Mouse (Mus musculus) limb, embryonic 15.5 days (tissue): ENCODE results near the gene Ctu1. TPM values are rescaled to one million over a fixed set of nuclear protein-coding genes. Genes with fewer than 3 reads are reported as not detected.
A peak's percentile ranks its signal among the peaks of the same experiment; 100 is the strongest.
"Not testable (repeated sequence)": the region's sequence is repeated elsewhere in the genome, so short reads cannot be mapped to it uniquely, and the experiment has no call there.

ENCODE experiments used
- ATAC-seq: fragments of 200-750 bp; cut with Nextera tagmentation; 2 replicates; pipeline ENCODE4 v1.8.0; 2017; ENCODE audit warnings: low read depth, moderate TSS enrichment; ENCODE audit not compliant: insufficient number of reproducible peaks, low FRiP score, low TSS enrichment
- H3K27ac ChIP-seq: fragments of 300-500 bp; sonication (generic); 2 replicates; pipeline ENCODE4 v1.5.1; 2015; ENCODE audit warnings: moderate library complexity, mild to moderate bottlenecking, inconsistent platforms
- H3K27me3 ChIP-seq: fragments of 300-500 bp; sonication (generic); 2 replicates; pipeline ENCODE4 v1.6.1; 2015; ENCODE audit warnings: inconsistent platforms
- H3K36me3 ChIP-seq: fragments of 300-500 bp; sonication (generic); 2 replicates; pipeline ENCODE4 v1.6.1; 2015; ENCODE audit warnings: inconsistent platforms
- H3K4me1 ChIP-seq: fragments of 300-500 bp; sonication (generic); 2 replicates; pipeline ENCODE4 v1.6.1; 2015; ENCODE audit warnings: inconsistent platforms
- H3K4me2 ChIP-seq: fragments of 300-500 bp; sonication (generic); 2 replicates; pipeline ENCODE4 v1.6.1; 2015; ENCODE audit warnings: mild to moderate bottlenecking, inconsistent platforms
- H3K4me3 ChIP-seq: fragments of 300-500 bp; sonication (generic); 2 replicates; pipeline ENCODE4 v1.5.1; 2015; ENCODE audit warnings: mild to moderate bottlenecking, inconsistent platforms
- H3K9ac ChIP-seq: fragments of 300-500 bp; sonication (generic); 2 replicates; pipeline ENCODE4 v1.6.1; 2015; ENCODE audit warnings: inconsistent platforms
- H3K9me3 ChIP-seq: fragments of 300-500 bp; sonication (generic); 2 replicates; pipeline ENCODE4 v1.6.1; 2016; ENCODE audit warnings: inconsistent platforms
- WGBS: fragments of 180-500 bp; shearing (Covaris S2); methylation state at CpG from one replicate; pipeline ENCODE4 v1.1.7; 2015; 5-methylcytosine and 5-hydroxymethylcytosine counted together
- polyA plus RNA-seq: library from polyadenylated mRNA; unstranded; fragments of >200 nt; fragmentation: Nextera tagmentation; extraction: Ambion mirVana; gene quantifications from 2 replicates; pipeline ENCODE4 v1.2.1, GENCODE M21; 2015

The Ctu1 gene
- polyA plus RNA-seq, 1 experiment from 2014 or later: 16.4 TPM

DNA sequence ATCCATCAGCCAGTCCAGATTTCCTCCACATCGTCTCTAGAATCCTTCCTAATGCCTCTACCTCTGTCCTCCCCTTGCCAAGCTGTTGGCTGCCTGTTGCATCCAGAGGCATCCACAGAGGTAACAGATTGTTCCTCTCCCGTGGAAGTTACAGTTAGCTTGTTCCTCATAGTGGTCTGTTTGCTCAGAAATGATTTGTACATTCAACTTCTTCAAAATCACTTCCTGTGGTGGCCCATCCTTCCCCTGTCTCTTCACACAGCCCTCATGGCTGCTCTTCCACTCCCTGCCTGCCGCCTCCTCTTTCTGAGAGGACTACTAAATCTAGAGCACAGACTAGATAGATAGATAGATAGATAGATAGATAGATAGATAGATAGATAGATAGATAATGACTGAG lies 17.3 kb upstream of the Ctu1 start:
- Histone ChIP-seq H3K27ac (no peak overlapping the region), H3K9me3 (no peaks in the 10 kb centered on the region), H3K4me3 (no peak overlapping the region), H3K4me1 (no peaks in the 10 kb centered on the region), H3K27me3 (no peaks in the 10 kb centered on the region), H3K4me2 (no peak overlapping the region), H3K36me3 (no peaks in the 10 kb centered on the region), H3K9ac (no peak overlapping the region)
- ATAC-seq: no peak
- WGBS: 74% methylated on average over 3 of the region's 3 CpGs

DNA sequence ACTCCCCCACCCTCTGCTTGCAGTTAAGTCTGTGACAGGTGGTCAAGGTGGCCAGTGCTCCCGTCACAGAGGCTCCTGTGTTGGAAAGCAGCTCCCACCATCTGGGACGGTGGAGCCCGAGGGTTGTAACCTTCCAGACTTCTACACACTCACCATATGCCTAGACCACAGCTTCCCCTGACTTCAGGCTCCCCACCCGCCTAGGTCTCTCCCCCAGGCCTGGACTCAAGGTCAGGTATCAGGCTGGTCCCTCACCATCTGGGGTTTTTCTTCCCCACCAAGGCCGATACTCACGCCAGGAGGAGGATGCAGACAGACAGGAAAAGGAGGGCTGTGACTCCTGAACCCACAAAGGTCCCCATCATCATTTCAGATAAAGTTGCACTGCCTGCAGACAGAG lies 15.6 kb upstream of the Ctu1 start:
- no peak overlapping the region for H3K4me3 ChIP-seq
- H3K27me3 ChIP-seq: no peaks in the 10 kb centered on the region
- H3K36me3 ChIP-seq: no peaks in the 10 kb centered on the region
- H3K27ac ChIP-seq: no peak overlapping the region
- no peak overlapping the region for H3K4me2 ChIP-seq
- no peaks in the 10 kb centered on the region for H3K4me1 ChIP-seq
- no peak for ATAC-seq
- H3K9ac ChIP-seq: no peak overlapping the region
- WGBS: 59% methylated on average over 6 of the region's 6 CpGs
- no peaks in the 10 kb centered on the region for H3K9me3 ChIP-seq

DNA sequence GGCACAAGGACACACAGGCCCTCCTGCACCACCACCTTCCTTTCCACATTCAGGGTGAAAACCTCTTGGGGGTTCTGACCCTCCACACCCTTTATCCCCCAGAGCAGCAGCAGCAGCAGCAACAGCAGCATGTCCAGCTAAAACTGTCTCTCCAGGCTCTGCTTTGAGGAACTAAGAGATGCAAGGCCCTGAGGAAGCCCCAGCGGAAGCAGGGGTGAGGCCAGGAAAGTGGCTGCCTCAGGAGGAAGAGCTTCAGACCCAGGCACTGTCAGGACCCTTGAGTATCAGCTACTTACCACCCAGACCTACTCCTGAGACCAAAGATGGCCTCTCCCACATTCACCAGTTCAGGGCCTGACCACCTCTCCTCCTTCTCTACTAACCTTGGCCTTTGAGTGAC lies 11.8 kb upstream of the Ctu1 start, which contains the start of gene Siglece:
TSS of gene Siglece (minus strand) at position 160 of the 400 bp plus-strand sequence.
- WGBS: 71% methylated on average over 1 of the region's 1 CpGs
- Histone ChIP-seq H3K4me1 (no peaks in the 10 kb centered on the region), H3K4me2 (no peak within 1 kb of the TSS), H3K27me3 (no peaks in the 10 kb centered on the region), H3K9ac (no peak within 1 kb of the TSS), H3K4me3 (no peak within 1 kb of the TSS), H3K27ac (no peak within 1 kb of the TSS), H3K36me3 (no peaks in the 10 kb centered on the region), H3K9me3 (no peaks in the 10 kb centered on the region; the same call in 1 of the 2 replicates)
- ATAC-seq: no peak

- H3K4me3 ChIP-seq: no peak overlapping the region
- ATAC-seq: no peak
- H3K36me3 ChIP-seq: no peaks in the 10 kb centered on the region
- H3K4me2 ChIP-seq: no peak overlapping the region
- H3K27ac ChIP-seq: no peak overlapping the region
- no peaks in the 10 kb centered on the region; the same call in 1 of the 2 replicates for H3K9me3 ChIP-seq
- no peak overlapping the region for H3K9ac ChIP-seq
- H3K27me3 ChIP-seq: no peaks in the 10 kb centered on the region
- WGBS: 91% methylated on average over 1 of the region's 1 CpGs
- no peaks in the 10 kb centered on the region for H3K4me1 ChIP-seq
These were observed 9.0 kb upstream of the Ctu1 start for GRCm38 (mm10) chr7:43662804-43663203.

GRCm38 (mm10) chr7:43667221-43667620 lies 4.6 kb upstream of the Ctu1 start:
- H3K4me1 ChIP-seq, H3K9ac ChIP-seq, H3K4me3 ChIP-seq, H3K4me2 ChIP-seq, ATAC-seq, H3K36me3 ChIP-seq, H3K27ac ChIP-seq, H3K27me3 ChIP-seq, H3K9me3 ChIP-seq: not testable (repeated sequence)
- WGBS: 85% methylated on average over 4 of the region's 4 CpGs

DNA sequence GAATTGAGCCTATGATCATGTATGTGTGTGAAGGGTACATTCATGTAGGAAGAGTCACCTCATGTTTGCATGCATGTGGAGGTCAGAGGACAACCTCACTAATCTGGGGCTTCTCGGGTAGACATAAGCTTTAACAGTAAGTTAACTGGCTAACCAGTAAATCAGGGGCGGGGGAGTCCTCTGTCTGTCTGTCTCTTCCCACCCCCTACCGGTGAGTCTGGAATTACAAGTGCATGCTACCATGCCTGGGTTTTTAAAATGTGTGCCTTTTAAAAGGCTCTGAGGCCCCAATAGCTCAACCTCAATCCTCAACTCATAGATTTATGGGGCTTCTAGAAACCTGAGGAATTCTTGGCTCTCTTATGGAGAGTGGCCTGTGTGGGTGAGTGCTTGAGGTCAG lies 3.2 kb upstream of the Ctu1 start:
- no peak for ATAC-seq
- Histone ChIP-seq H3K4me3 (no peak overlapping the region), H3K27ac (no peak overlapping the region), H3K4me2 (no peak overlapping the region), H3K27me3 (no peaks in the 10 kb centered on the region), H3K9ac (no peak overlapping the region), H3K9me3 (no peaks in the 10 kb centered on the region), H3K4me1 (peaks cover 8% of the 10 kb centered on the region), H3K36me3 (no peaks in the 10 kb centered on the region)
- WGBS: 26% methylated on average over 3 of the region's 3 CpGs

DNA sequence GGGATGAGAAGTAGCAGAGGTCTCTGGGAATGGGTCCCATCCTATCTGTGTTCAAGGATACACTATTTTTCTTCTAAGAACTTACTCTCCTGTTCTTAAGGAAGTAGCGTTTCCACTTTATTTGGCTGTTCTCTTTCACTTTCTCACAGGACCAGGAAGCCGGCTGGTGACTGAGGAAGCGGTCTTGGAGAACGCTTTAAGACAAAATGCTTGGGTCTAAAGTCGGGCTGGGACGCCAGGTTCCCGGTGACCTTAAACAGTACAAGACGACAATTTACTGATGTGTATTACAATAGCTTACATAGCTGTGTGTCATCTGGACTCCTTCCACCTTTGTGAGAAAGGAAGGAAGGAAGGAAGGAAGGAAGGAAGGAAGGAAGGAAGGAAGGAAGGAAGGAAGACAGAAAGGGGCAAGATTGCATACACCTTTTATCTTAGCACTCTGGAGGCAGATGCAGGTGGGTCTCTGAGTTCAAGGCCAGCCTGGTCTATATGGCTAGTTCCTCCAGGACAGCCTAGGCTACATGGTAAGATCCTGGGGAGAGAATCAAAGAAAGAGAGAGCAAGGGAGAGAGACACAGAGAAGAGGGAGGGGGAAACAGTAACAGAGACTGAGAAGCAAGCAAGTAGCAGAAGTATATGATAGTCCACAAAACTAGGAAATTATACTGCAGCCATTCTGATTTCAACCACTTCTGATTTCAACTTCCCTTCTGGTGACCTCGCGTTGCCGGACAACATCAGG lies 580 bp upstream of the Ctu1 start:
- H3K27ac ChIP-seq: no peak overlapping the region
- WGBS: 68% methylated on average over 11 of the region's 11 CpGs
- ATAC-seq: no peak

GRCm38 (mm10) chr7:43672581-43673260 lies 905 bp downstream of the Ctu1 start:
- Histone ChIP-seq H3K9me3 (no peaks in the 10 kb centered on the region), H3K4me1 (peaks cover 8% of the 10 kb centered on the region), H3K36me3 (peaks cover 38% of the 10 kb centered on the region), H3K4me2 (peak overlapping the region; percentile 76), H3K27me3 (no peaks in the 10 kb centered on the region), H3K4me3 (peak overlapping the region; percentile 64), H3K9ac (peak overlapping the region; percentile 58), H3K27ac (peak overlapping the region; percentile 71)
- 12% methylated on average over 10 of the region's 10 CpGs for WGBS
- ATAC-seq: no peak

More for the DNA sequence above, 580 bp upstream of the Ctu1 start:
- peaks cover 23% of the 10 kb centered on the region for H3K36me3 ChIP-seq
- no peaks in the 10 kb centered on the region for H3K9me3 ChIP-seq
- peaks cover 8% of the 10 kb centered on the region for H3K4me1 ChIP-seq
- H3K4me2 ChIP-seq: peak overlapping the region; percentile 76
- H3K9ac ChIP-seq: 0 out of 2 replicates have a peak overlapping the region, but pooled peaks have one; percentile 7
- no peaks in the 10 kb centered on the region for H3K27me3 ChIP-seq
- H3K4me3 ChIP-seq: peak overlapping the region; percentile 64

GRCm38 (mm10) chr7:43675091-43675490 lies 3.3 kb downstream of the Ctu1 start:
- Histone ChIP-seq H3K27me3 (no peaks in the 10 kb centered on the region), H3K4me3 (no peak overlapping the region), H3K36me3 (peaks cover 47% of the 10 kb centered on the region), H3K27ac (no peak overlapping the region), H3K4me2 (no peak overlapping the region), H3K9ac (no peak overlapping the region), H3K9me3 (no peaks in the 10 kb centered on the region), H3K4me1 (peaks cover 8% of the 10 kb centered on the region)
- WGBS: 92% methylated on average over 32 of the region's 32 CpGs
- ATAC-seq: no peak

DNA sequence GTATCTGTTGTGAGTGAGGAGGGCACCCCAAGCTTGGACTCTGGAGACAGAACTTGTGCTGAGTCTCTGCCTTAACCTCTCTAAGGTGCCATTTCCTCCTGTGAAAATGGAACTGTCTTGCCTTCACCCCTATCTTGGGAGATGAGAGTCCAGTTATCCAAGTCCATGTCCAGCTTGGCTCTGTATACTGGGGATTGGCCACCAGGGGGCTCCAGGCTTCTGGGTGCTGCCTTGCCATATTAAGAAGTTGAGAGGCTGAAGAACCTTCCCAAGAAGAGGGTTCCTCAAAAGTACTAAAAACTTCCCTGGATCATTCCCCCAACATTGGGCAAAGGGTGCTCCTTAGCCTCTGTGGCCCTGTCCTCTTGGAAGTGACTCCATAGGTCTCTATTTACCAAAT lies 6.7 kb downstream of the Ctu1 start:
- no peaks in the 10 kb centered on the region for H3K27me3 ChIP-seq
- no peak overlapping the region for H3K27ac ChIP-seq
- H3K4me1 ChIP-seq: no peaks in the 10 kb centered on the region
- no peak overlapping the region for H3K4me3 ChIP-seq
- no peak for ATAC-seq
- H3K36me3 ChIP-seq: peaks cover 47% of the 10 kb centered on the region
- H3K9ac ChIP-seq: no peak overlapping the region
- H3K9me3 ChIP-seq: no peaks in the 10 kb centered on the region
- no peak overlapping the region for H3K4me2 ChIP-seq

GRCm38 (mm10) chr7:43680960-43681359 lies 9.1 kb downstream of the Ctu1 start:
- ATAC-seq: no peak
- 22% methylated on average over 5 of the region's 5 CpGs for WGBS
- H3K27me3 ChIP-seq: no peaks in the 10 kb centered on the region
- H3K9me3 ChIP-seq: no peaks in the 10 kb centered on the region
- H3K27ac ChIP-seq: no peak overlapping the region
- no peak overlapping the region for H3K9ac ChIP-seq
- H3K4me3 ChIP-seq: no peak overlapping the region
- peaks cover 27% of the 10 kb centered on the region for H3K36me3 ChIP-seq
- no peak overlapping the region for H3K4me2 ChIP-seq
- no peaks in the 10 kb centered on the region for H3K4me1 ChIP-seq

- H3K4me1 ChIP-seq, H3K9ac ChIP-seq, H3K9me3 ChIP-seq, H3K27ac ChIP-seq, H3K4me3 ChIP-seq, H3K27me3 ChIP-seq, H3K4me2 ChIP-seq, ATAC-seq: not testable (repeated sequence)
- peaks cover 11% of the 10 kb centered on the region for H3K36me3 ChIP-seq
- WGBS: 7% methylated on average over 1 of the region's 1 CpGs
These were observed 10.7 kb downstream of the Ctu1 start for GRCm38 (mm10) chr7:43682511-43682910.
